ENCODE assay signal across 9 mouse cellular contexts in the genomic region with DNA sequence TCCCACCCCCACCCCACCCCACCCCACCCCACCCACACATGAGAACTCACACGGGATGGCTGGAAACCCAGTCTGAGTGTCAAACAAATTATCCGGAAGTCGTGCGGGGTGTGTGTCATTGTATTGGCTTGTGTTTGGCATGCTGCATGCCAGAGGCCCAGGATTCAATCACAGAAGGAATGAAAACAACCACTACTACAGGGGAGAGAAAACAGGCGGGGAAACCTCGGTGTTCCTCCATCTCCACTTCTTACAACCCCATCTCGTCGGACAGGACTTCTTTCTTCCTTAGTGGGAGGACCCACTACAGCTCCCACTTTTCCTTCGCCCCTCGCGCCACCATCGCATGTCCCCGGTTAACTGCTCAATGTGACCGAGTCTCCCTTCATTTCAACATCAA. TPM values are rescaled to one million over a fixed set of nuclear protein-coding genes. Genes with fewer than 3 reads are reported as not detected.
DNase-seq lines count a peak whose midpoint lies in the region; ATAC-seq and TF ChIP-seq lines count a peak whose summit lies in the region.
"Had no signal": no experiment of that assay in that cellular context is flagged by ENCODE, and none has a peak within 500 bp of the region (broad histone marks: within the 10 kb centered on the region; RNA-seq: fewer than 3 reads in every experiment).

No protein-coding gene starts in this region.

- H3K9ac ChIP-seq in lung, postnatal 0 days (replicated peaks; ENCODE audit: low read depth), result peak overlapping the region; percentile 62

- peak overlapping the region; percentile 96; the same call in 1 of the 2 replicates for H3K27ac ChIP-seq in spleen, adult 2 months (ENCODE audit: insufficient read depth, low read length)
- peak overlapping the region; percentile 95 for H3K27ac ChIP-seq in lung, postnatal 0 days (ENCODE audit: low read length)

- under 1% methylated on average over 14 of the region's 14 CpGs for WGBS in spleen, adult 2 months
- whole genome bisulfite sequencing in lung, postnatal 0 days, result under 1% methylated on average over 14 of the region's 14 CpGs

- TF ChIP-seq EP300 in lung, postnatal 0 days (IDR thresholded peaks at IDR 0.05), result no peak

- TF ChIP-seq POLR2A in spleen, adult 2 months (IDR thresholded peaks at IDR 0.05; ENCODE audit: low read depth, low read length), result no peak

- no peaks in the 10 kb centered on the region for H3K27me3 ChIP-seq in spleen, adult 2 months (ENCODE audit: control insufficient read depth, insufficient read depth, low read length)
- H3K27me3 ChIP-seq in lung, postnatal 0 days (replicated peaks; ENCODE audit: insufficient read depth, low read length), result no peaks in the 10 kb centered on the region

- H3K4me3 ChIP-seq in spleen, adult 2 months (ENCODE audit: extremely low read depth, insufficient read depth, insufficient read length), result peak overlapping the region; percentile 88
- peak overlapping the region; percentile 73 for H3K4me3 ChIP-seq in lung, postnatal 0 days (ENCODE audit: low read depth, low read length)

- peak; percentile 48 for DNase-seq in CD4-positive, CD25-positive, alpha-beta regulatory T cell, adult 2 months (ENCODE audit: low read depth, low spot score)
- DNase-seq in spleen, adult 2 months (ENCODE audit: low read depth in 1 of 2, low spot score in 2 of 2), result no peak
- no peak for DNase-seq in spleen, postnatal 4 days (ENCODE audit: low spot score in 2 of 2)
- peak; percentile 25 for DNase-seq in heart, postnatal 4 days
- DNase-seq in lung, postnatal 0 days (ENCODE audit: low spot score), result peak; percentile 55
- no peak for DNase-seq in ovary, adult 18-20 months (ENCODE audit: low spot score)
- DNase-seq in ovary, postnatal 14 days (ENCODE audit: low spot score), result no peak

- no peak for TF ChIP-seq CTCF in spleen, adult 2 months (IDR thresholded peaks at IDR 0.05; ENCODE audit: extremely low read depth, insufficient read depth, insufficient read length, insufficient replicate concordance)
- TF ChIP-seq CTCF in lung, postnatal 0 days (IDR thresholded peaks at IDR 0.05), result no peak

- H3K4me1 ChIP-seq in spleen, adult 2 months (ENCODE audit: control insufficient read depth, insufficient read depth, insufficient read length), result no peaks in the 10 kb centered on the region; the same call in 1 of the 2 replicates
- peaks cover 7% of the 10 kb centered on the region; the same call in 1 of the 2 replicates for H3K4me1 ChIP-seq in lung, postnatal 0 days (ENCODE audit: insufficient read depth, low read depth, low read length)

- H3K9me3 ChIP-seq in lung, postnatal 0 days (ENCODE audit: low read length), result no peaks in the 10 kb centered on the region

- H3K36me3 ChIP-seq in spleen, adult 2 months (ENCODE audit: control insufficient read depth, insufficient read depth, low read length), result peaks cover 9% of the 10 kb centered on the region
- H3K36me3 ChIP-seq in lung, postnatal 0 days (ENCODE audit: insufficient read depth, low read length), result no peaks in the 10 kb centered on the region

- ATAC-seq in CD4-positive, CD25-positive, alpha-beta regulatory T cell, adult 4 months, result no peak
- ATAC-seq in lung, postnatal 0 days, result no peak

- peak overlapping the region; percentile 70 for H3K4me2 ChIP-seq in lung, postnatal 0 days (replicated peaks; ENCODE audit: low read depth, low read length)

RNA-seq across cellular contexts. Expression of a gene that starts 0.9 kb away (rescaled TPM):
- 10 to 100 TPM; 23.3 to 61.6 TPM for polyA plus RNA-seq in CD4-positive, CD25-positive, alpha-beta regulatory T cell, adult 4 months (2017; shearing (Covaris generic))
- 112 and 191 TPM in 2 replicates for polyA plus RNA-seq in spleen, adult 2 months (2012; rRNA removed)
- total RNA-seq in heart, postnatal 4 days (2021), result 10 to 100 TPM; 14.1 to 15.9 TPM
- polyA plus RNA-seq in lung, postnatal 0 days (2015; fragmentation: Nextera tagmentation; extraction: Ambion mirVana), result 16.5 and 17.0 TPM in 2 replicates

RNA-seq across cellular contexts. Expression of a gene that starts 17.3 kb away (rescaled TPM):
- polyA plus RNA-seq in CD4-positive, CD25-positive, alpha-beta regulatory T cell, adult 4 months (2017; shearing (Covaris generic)), result 100 to 1,000 TPM; 419 to 534 TPM
- polyA plus RNA-seq in spleen, adult 2 months (2012; rRNA removed), result 694 and 1,212 TPM in 2 replicates
- total RNA-seq in heart, postnatal 4 days (2021), result 100 to 1,000 TPM; 873 to 889 TPM
- polyA plus RNA-seq in lung, postnatal 0 days (2015; fragmentation: Nextera tagmentation; extraction: Ambion mirVana), result 415 and 427 TPM in 2 replicates

RNA-seq across cellular contexts. Expression of a gene that starts 18.8 kb away (rescaled TPM):
- polyA plus RNA-seq in CD4-positive, CD25-positive, alpha-beta regulatory T cell, adult 4 months (2017; shearing (Covaris generic)), result not detected
- 1.6 and 2.3 TPM in 2 replicates for polyA plus RNA-seq in spleen, adult 2 months (2012; rRNA removed)
- total RNA-seq in heart, postnatal 4 days (2021), result 1 to 10 TPM; 2.7 to 3.5 TPM
- 5.1 and 6.6 TPM in 2 replicates for polyA plus RNA-seq in lung, postnatal 0 days (2015; fragmentation: Nextera tagmentation; extraction: Ambion mirVana)
- total RNA-seq: hematopoietic stem cell, adult 5-6 weeks had no signal

RNA-seq across cellular contexts. Expression of a gene that starts 22.8 kb away (rescaled TPM):
- 10 to 100 TPM; 11.3 to 14.2 TPM for polyA plus RNA-seq in CD4-positive, CD25-positive, alpha-beta regulatory T cell, adult 4 months (2017; shearing (Covaris generic))
- 5.4 and 6.0 TPM in 2 replicates for polyA plus RNA-seq in spleen, adult 2 months (2012; rRNA removed)
- 1 to 10 TPM; 2.0 TPM for total RNA-seq in heart, postnatal 4 days (2021)
- 8.1 and 10.2 TPM in 2 replicates for polyA plus RNA-seq in lung, postnatal 0 days (2015; fragmentation: Nextera tagmentation; extraction: Ambion mirVana)

RNA-seq across cellular contexts. Expression of a gene that starts 36.3 kb away (rescaled TPM):
- polyA plus RNA-seq in CD4-positive, CD25-positive, alpha-beta regulatory T cell, adult 4 months (2017; shearing (Covaris generic)), result not detected
- polyA plus RNA-seq in spleen, adult 2 months (2012; rRNA removed), result 16.3 and 63.6 TPM in 2 replicates
- total RNA-seq in heart, postnatal 4 days (2021), result not detected
- not detected in 2 replicates for polyA plus RNA-seq in lung, postnatal 0 days (2015; fragmentation: Nextera tagmentation; extraction: Ambion mirVana)
- total RNA-seq: hematopoietic stem cell, adult 5-6 weeks had no signal

Comparison
In these comparisons a context has a peak if more than half of its experiments do, and no peak if none do; other contexts are left out.
1. DNase-seq: peak in CD4-positive, CD25-positive, alpha-beta regulatory T cell, adult 2 months (single experiment), heart, postnatal 4 days (single experiment) and lung, postnatal 0 days (single experiment); none in spleen, adult 2 months (0 of 2), spleen, postnatal 4 days (0 of 2), ovary, adult 18-20 months (single experiment) and ovary, postnatal 14 days (single experiment).